Mouse (Mus musculus): Measurements from ENCODE around the gene Nhlrc2.

The Nhlrc2 gene

GRCm38 (mm10) chr19:56627881-56628472, 79.9 kb downstream of the Nhlrc2 start:
- no peak for DNase-seq (ENCODE audit: low spot score)

GRCm38 (mm10) chr19:56629647-56630046, 81.6 kb downstream of the Nhlrc2 start:
- no peak for DNase-seq (ENCODE audit: low spot score)

GRCm38 (mm10) chr19:56631017-56631416, 83.0 kb downstream of the Nhlrc2 start:
- no peak for DNase-seq (ENCODE audit: low spot score)

- DNase-seq (ENCODE audit: low spot score), result no peak
These were observed 83.4 kb downstream of the Nhlrc2 start for GRCm38 (mm10) chr19:56631451-56631901.

GRCm38 (mm10) chr19:56637035-56637683, 89.1 kb downstream of the Nhlrc2 start:
- no peak for DNase-seq (ENCODE audit: low spot score)

- DNase-seq (ENCODE audit: low spot score), result no peak
These were observed 89.6 kb downstream of the Nhlrc2 start for GRCm38 (mm10) chr19:56637684-56638049.

- no peak for DNase-seq (ENCODE audit: low spot score)
These were observed 99.5 kb downstream of the Nhlrc2 start for GRCm38 (mm10) chr19:56647451-56648120.

GRCm38 (mm10) chr19:56651262-56651661, 103.2 kb downstream of the Nhlrc2 start:
- no peak for DNase-seq (ENCODE audit: low spot score)

GRCm38 (mm10) chr19:56652034-56652962, 104.2 kb downstream of the Nhlrc2 start:
- no peak for DNase-seq (ENCODE audit: low spot score)

Data from spleen, adult 12 weeks (tissue).